Mouse (Mus musculus): ENCODE results near the gene Tas2r106. TPM values are rescaled to one million over a fixed set of nuclear protein-coding genes. Genes with fewer than 3 reads are reported as not detected.

Tas2r106 gene
- not detected in 2 replicates for total RNA-seq (2015)
- not detected in 2 replicates for total RNA-seq (2017)

GRCm38 (mm10) chr6:131678786-131679185, at the start of gene Tas2r106:
Tas2r106 (minus strand) TSS chr6:131678886.
- no peak for ATAC-seq (replicated peaks; ENCODE audit: poor library complexity)

GRCm38 (mm10) chr6:131712803-131713202, 34.1 kb upstream of the Tas2r106 start:
- peak; percentile 70 for ATAC-seq (replicated peaks; ENCODE audit: poor library complexity)

- no peak for ATAC-seq (replicated peaks; ENCODE audit: poor library complexity)
Observed at GRCm38 (mm10) chr6:131689963-131690362, 11.3 kb upstream of the Tas2r106 start, which contains the start of gene Tas2r114. Tas2r114 (minus strand) TSS chr6:131690063.

GRCm38 (mm10) chr6:131687395-131687794, 8.7 kb upstream of the Tas2r106 start, which contains the start of gene Tas2r105:
Tas2r105 (minus strand) TSS chr6:131687495.
- ATAC-seq (replicated peaks; ENCODE audit: poor library complexity) = no peak

- no peak for ATAC-seq (replicated peaks; ENCODE audit: poor library complexity)
Observed at GRCm38 (mm10) chr6:131685644-131686043, 7.0 kb upstream of the Tas2r106 start, which contains the start of gene Tas2r104. Tas2r104 (minus strand) TSS chr6:131685744.

- ATAC-seq (replicated peaks; ENCODE audit: poor library complexity) = no peak
Observed at GRCm38 (mm10) chr6:131660049-131660448, 18.6 kb downstream of the Tas2r106 start, which contains the start of gene Tas2r107. Tas2r107 (minus strand) TSS chr6:131660149.

- no peak for ATAC-seq (replicated peaks; ENCODE audit: poor library complexity)
Observed at GRCm38 (mm10) chr6:131630812-131631211, 47.9 kb downstream of the Tas2r106 start, which contains the start of gene Tas2r130. Tas2r130 (minus strand) TSS chr6:131630912.

Other genes starting within 250 kb of the Tas2r106 start
- gene 5430401F13Rik, start 192.5 kb downstream of the Tas2r106 start, total RNA-seq (2015) = not detected in 2 replicates
- gene 5430401F13Rik, start 192.5 kb downstream of the Tas2r106 start, total RNA-seq (2017) = not detected in 2 replicates
- not detected in 2 replicates for gene Gm6619, start 192.5 kb downstream of the Tas2r106 start, total RNA-seq (2015)
- not detected in 2 replicates for gene Gm6619, start 192.5 kb downstream of the Tas2r106 start, total RNA-seq (2017)
- gene Tas2r130, start 48.0 kb downstream of the Tas2r106 start, total RNA-seq (2015) = not detected in 2 replicates
- not detected in 2 replicates for gene Tas2r130, start 48.0 kb downstream of the Tas2r106 start, total RNA-seq (2017)
- gene Tas2r107, start 18.7 kb downstream of the Tas2r106 start, total RNA-seq (2015) = not detected in 2 replicates
- not detected in 2 replicates for gene Tas2r107, start 18.7 kb downstream of the Tas2r106 start, total RNA-seq (2017)
- gene Tas2r104, start 6.9 kb upstream of the Tas2r106 start, total RNA-seq (2015) = not detected in 2 replicates
- not detected in 2 replicates for gene Tas2r104, start 6.9 kb upstream of the Tas2r106 start, total RNA-seq (2017)
- not detected in 2 replicates for gene Tas2r105, start 8.6 kb upstream of the Tas2r106 start, total RNA-seq (2015)
- not detected in 2 replicates for gene Tas2r105, start 8.6 kb upstream of the Tas2r106 start, total RNA-seq (2017)
- gene Tas2r114, start 11.2 kb upstream of the Tas2r106 start, total RNA-seq (2015) = not detected in 2 replicates
- gene Tas2r114, start 11.2 kb upstream of the Tas2r106 start, total RNA-seq (2017) = not detected in 2 replicates

Data from megakaryocyte progenitor cell, adult 5-6 weeks (primary cell).